Mouse (Mus musculus) embryonic fibroblast, embryonic 13.5 days (primary cell): ENCODE results near the gene Pptc7. TPM values are rescaled to one million over a fixed set of nuclear protein-coding genes. Genes with fewer than 3 reads are reported as not detected.

Experiments used
- H3K27ac ChIP-seq: 2 replicates; pipeline ENCODE4 v1.5.1; 2012; ENCODE audit warnings: low read length, control low read depth, inconsistent platforms; ENCODE audit not compliant: insufficient read depth
- H3K4me1 ChIP-seq: 2 replicates; pipeline ENCODE4 v1.6.1; 2011; ENCODE audit warnings: low read length; ENCODE audit not compliant: control insufficient read depth, insufficient read depth
- H3K4me3 ChIP-seq: 2 replicates; pipeline ENCODE4 v1.5.1; 2011; ENCODE audit warnings: mild to moderate bottlenecking, control low read depth, low read length; ENCODE audit not compliant: insufficient read depth
- CTCF ChIP-seq: IDR thresholded peaks from 2 replicates; pipeline ENCODE4 v1.5.1; 2011; ENCODE audit warnings: mild to moderate bottlenecking, control low read depth, low read length, moderate library complexity, borderline replicate concordance; ENCODE audit not compliant: insufficient read depth
- POLR2A ChIP-seq: IDR thresholded peaks from 2 replicates; pipeline ENCODE4 v1.6.1; 2011; ENCODE audit warnings: low read depth, mild to moderate bottlenecking, control low read depth, low read length, moderate library complexity
- polyA plus RNA-seq: library from polyadenylated mRNA; stranded (reverse); fragments of >200 nt; gene quantifications from 2 replicates; pipeline ENCODE4 v1.2.4, GENCODE M21; 2011; ENCODE audit warnings: low read depth; ENCODE audit not compliant: missing spikeins, insufficient read length

Gene Pptc7
- polyA plus RNA-seq, 1 experiment, result 15.6 TPM

- Histone ChIP-seq H3K27ac (no peak overlapping the region), H3K4me1 (peaks cover 15% of the 10 kb centered on the region), H3K4me3 (no peak overlapping the region)
- TF ChIP-seq POLR2A (no peak), CTCF (no peak)
Measured at GRCm38 (mm10) chr5:122283828-122284182, 360 bp upstream of the Pptc7 start.

DNA sequence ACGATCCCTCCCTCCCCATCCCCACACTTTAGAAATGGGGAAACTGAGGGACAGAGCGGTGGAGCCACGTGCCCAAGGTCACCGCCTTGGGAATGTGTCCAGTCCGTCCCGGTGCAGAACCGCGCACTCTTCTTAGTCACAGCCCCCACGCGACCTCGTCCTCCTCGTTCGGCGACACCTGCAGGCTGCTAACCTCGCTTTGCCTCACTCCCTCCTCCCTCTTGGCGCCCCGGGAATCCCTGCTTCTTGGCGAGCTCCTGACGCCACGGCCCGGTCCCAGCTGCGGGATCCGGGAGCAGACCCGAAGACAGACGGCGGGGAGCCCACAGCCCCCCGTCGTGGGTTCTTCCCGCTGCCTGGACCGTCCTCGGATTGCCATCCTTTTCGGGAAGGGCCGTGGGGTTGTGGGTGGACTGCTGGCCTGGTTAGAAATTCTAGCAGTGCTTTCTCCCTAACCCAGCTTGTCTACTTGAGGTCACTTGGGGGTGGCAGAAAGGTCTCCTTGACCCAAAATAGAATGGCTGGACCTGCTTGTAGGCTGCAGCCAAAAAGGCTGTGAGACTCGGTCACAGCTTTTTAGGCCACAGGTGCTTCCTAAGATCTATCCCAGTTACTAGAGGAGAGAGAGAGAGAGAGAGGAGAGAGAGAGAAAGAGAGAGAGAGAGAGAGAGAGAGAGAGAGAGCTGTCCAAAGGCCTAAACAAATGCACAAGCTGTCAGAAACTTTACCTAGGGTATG, 1.0 kb downstream of the Pptc7 start:
- TF ChIP-seq CTCF (peak; percentile 43; the same call in 1 of the 2 replicates), POLR2A (no peak)
- peaks cover 15% of the 10 kb centered on the region for H3K4me1 ChIP-seq
- H3K4me3 ChIP-seq, result peak overlapping the region; percentile 81
- H3K27ac ChIP-seq, result no peak overlapping the region

DNA sequence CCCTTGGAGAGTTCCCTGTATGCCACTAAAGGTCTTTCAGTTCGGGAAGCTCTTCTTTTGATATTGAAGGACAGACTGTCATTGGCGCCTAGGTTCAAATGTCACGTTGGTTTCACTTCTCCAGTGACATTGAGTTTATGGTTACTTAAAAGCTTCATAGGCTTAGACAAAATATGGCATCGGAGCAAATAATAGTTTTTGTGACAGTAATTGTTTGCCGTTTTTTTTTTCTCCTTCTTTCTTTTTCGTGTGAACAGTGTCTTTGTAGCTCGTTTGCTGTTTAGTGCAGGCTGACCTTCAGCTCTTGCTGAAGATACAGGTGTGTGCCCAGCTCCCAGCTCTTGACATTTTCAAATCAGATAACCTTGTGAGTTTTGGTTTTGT, 1.6 kb downstream of the Pptc7 start:
- peaks cover 15% of the 10 kb centered on the region; the same call in 1 of the 2 replicates for H3K4me1 ChIP-seq
- H3K4me3 ChIP-seq, result peak overlapping the region; percentile 81
- TF ChIP-seq POLR2A (no peak), CTCF (no peak)
- H3K27ac ChIP-seq, result no peak overlapping the region

- Histone ChIP-seq H3K4me1 (peaks cover 15% of the 10 kb centered on the region; the same call in 1 of the 2 replicates), H3K27ac (no peak overlapping the region), H3K4me3 (peak overlapping the region; percentile 81)
- TF ChIP-seq CTCF (no peak), POLR2A (no peak)
Measured at GRCm38 (mm10) chr5:122286191-122286590, 2.0 kb downstream of the Pptc7 start.

DNA sequence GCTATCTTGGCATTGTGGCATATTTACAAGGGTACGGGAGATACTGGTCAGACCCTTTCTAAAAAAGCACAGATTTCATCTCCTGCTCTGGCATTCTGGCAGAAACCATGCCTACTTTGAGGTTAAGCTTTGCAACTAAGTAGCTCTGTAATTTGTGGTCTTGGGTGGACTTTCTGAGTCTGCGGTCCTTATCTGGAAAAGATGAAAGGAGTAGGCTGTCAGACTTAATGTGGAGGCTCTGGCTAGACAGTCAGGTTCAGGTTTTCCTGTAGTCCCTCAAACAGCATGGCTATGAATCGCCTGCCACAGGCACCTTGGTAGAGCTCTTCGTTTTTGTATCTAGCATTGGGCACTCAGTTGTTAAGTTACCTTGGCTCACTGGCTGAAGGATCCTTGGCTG, 2.9 kb downstream of the Pptc7 start:
- Histone ChIP-seq H3K27ac (no peak overlapping the region), H3K4me3 (no peak overlapping the region), H3K4me1 (peaks cover 13% of the 10 kb centered on the region; the same call in 1 of the 2 replicates)
- no peak for TF ChIP-seq CTCF
- no peak for TF ChIP-seq POLR2A

- H3K4me3 ChIP-seq, result no peak overlapping the region
- peaks cover 8% of the 10 kb centered on the region; the same call in 1 of the 2 replicates for H3K4me1 ChIP-seq
- H3K27ac ChIP-seq, result peak overlapping the region; percentile 23; the same call in 1 of the 2 replicates
- TF ChIP-seq POLR2A, result no peak
- TF ChIP-seq CTCF, result no peak
Measured at GRCm38 (mm10) chr5:122288147-122288811, 4.1 kb downstream of the Pptc7 start.

- TF ChIP-seq POLR2A (no peak), CTCF (no peak)
- H3K4me3 ChIP-seq, result no peak overlapping the region
- H3K4me1 ChIP-seq, result peaks cover 4% of the 10 kb centered on the region; the same call in 1 of the 2 replicates
- no peak overlapping the region for H3K27ac ChIP-seq
Measured at GRCm38 (mm10) chr5:122291149-122291548, 7.0 kb downstream of the Pptc7 start.

GRCm38 (mm10) chr5:122291553-122292339, 7.6 kb downstream of the Pptc7 start:
- TF ChIP-seq POLR2A, result no peak
- no peak for TF ChIP-seq CTCF

GRCm38 (mm10) chr5:122293131-122293530, 9.0 kb downstream of the Pptc7 start:
- H3K4me3 ChIP-seq, result no peak overlapping the region
- peaks cover 2% of the 10 kb centered on the region; the same call in 1 of the 2 replicates for H3K4me1 ChIP-seq
- TF ChIP-seq CTCF (no peak), POLR2A (no peak)
- H3K27ac ChIP-seq, result no peak overlapping the region

More at GRCm38 (mm10) chr5:122291553-122292339, 7.6 kb downstream of the Pptc7 start:
- 0 out of 2 replicates have a peak, but pooled peaks cover 2% of the 10 kb centered on the region for H3K4me1 ChIP-seq
- no peak overlapping the region for H3K27ac ChIP-seq
- no peak overlapping the region for H3K4me3 ChIP-seq
